In the genomic region with DNA sequence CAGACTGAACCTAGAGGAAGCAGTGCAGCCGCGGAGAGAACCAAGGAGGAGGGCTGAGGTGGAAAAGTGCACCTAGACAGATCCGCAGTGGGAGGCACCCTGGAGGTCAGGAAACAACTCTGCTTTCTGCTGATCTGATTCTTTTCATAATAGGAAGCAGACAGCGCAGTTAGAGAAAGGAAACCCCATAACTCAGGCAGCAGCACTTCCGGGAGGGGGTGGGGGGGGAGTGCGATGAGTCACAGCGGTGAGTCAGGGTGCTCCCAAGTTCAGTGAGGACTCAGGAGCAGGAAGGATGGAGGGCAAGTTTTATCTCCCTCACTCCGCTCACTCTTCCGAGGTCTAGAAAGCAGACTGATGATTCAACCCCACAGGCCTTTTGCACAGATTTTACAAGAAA, we compare ENCODE assay signal across 9 mouse cellular contexts. TPM values are rescaled to one million over a fixed set of nuclear protein-coding genes. Genes with fewer than 3 reads are reported as not detected.
DNase-seq lines count a peak whose midpoint lies in the region; ATAC-seq lines count a peak whose summit lies in the region.
"Had no signal": no experiment of that assay in that cellular context is flagged by ENCODE, and none has a peak within 500 bp of the region (broad histone marks: within the 10 kb centered on the region; RNA-seq: fewer than 3 reads in every experiment).

No protein-coding gene starts in this region.

- no peaks in the 10 kb centered on the region for H3K27me3 ChIP-seq in hindbrain, embryonic 14.5 days (ENCODE audit: control insufficient read depth, insufficient read depth, low read length)

- ATAC-seq in hindbrain, embryonic 14.5 days (ENCODE audit: low FRiP score), result no peak

- H3K4me2 ChIP-seq in hindbrain, embryonic 14.5 days (replicated peaks), result no peak overlapping the region

- H3K9me3 ChIP-seq in hindbrain, embryonic 14.5 days (ENCODE audit: control insufficient read depth, low read length), result no peaks in the 10 kb centered on the region

- no peak overlapping the region for H3K9ac ChIP-seq in hindbrain, embryonic 14.5 days

- intact Hi-C loops in gastrocnemius, postnatal 36 days (cut with DNase I), result no loop called here

- 6% methylated on average over 9 of the region's 9 CpGs for WGBS in large intestine, adult 2 months
- 65% methylated on average over 9 of the region's 9 CpGs for WGBS in hindbrain, embryonic 14.5 days

- peak; percentile 75 for DNase-seq in 3134 (ENCODE audit: extremely low read depth, insufficient read length, low spot score)
- peak; percentile 53 for DNase-seq in MN1 (ENCODE audit: low spot score)
- peak; percentile 42 for DNase-seq in fibroblast of lung, adult 2 months (ENCODE audit: low read depth)
- peak; percentile 56 for DNase-seq in large intestine, adult 2 months (ENCODE audit: low read depth, low spot score)
- peak; percentile 25 for DNase-seq in skeletal muscle tissue, adult 2 months (ENCODE audit: low read depth, low spot score)
- no peak for DNase-seq in hindbrain, embryonic 14.5 days (ENCODE audit: low spot score)
- DNase-seq in gastrocnemius, postnatal 36 days, result no peak
- no peak for DNase-seq in neural tube, embryonic 10.5 days (ENCODE audit: extremely low spot score, low spot score)

- no peak overlapping the region for H3K4me3 ChIP-seq in hindbrain, embryonic 14.5 days (replicated peaks; ENCODE audit: low read length)

- no peak overlapping the region for H3K27ac ChIP-seq in hindbrain, embryonic 14.5 days

- H3K36me3 ChIP-seq in hindbrain, embryonic 14.5 days (replicated peaks; ENCODE audit: control insufficient read depth, insufficient read depth), result peaks cover 11% of the 10 kb centered on the region; the same call in 1 of the 2 replicates

- H3K4me1 ChIP-seq in hindbrain, embryonic 14.5 days (replicated peaks; ENCODE audit: control insufficient read depth, insufficient read depth, low read length), result no peaks in the 10 kb centered on the region

RNA-seq across cellular contexts. Expression of a gene that starts 7.2 kb away (rescaled TPM):
- 11.2 and 23.1 TPM in 2 replicates for polyA plus RNA-seq in large intestine, adult 2 months (2012; rRNA removed)
- 9.6 and 10.8 TPM in 2 replicates for polyA plus RNA-seq in hindbrain, embryonic 14.5 days (2014; fragmentation: Nextera tagmentation; extraction: Ambion mirVana)
- total RNA-seq in gastrocnemius, postnatal 36 days (2021), result 1 to 10 TPM; 6.4 to 6.6 TPM

RNA-seq across cellular contexts. Expression of a gene that starts 56.6 kb away (rescaled TPM):
- not detected in 2 replicates for polyA plus RNA-seq in large intestine, adult 2 months (2012; rRNA removed)
- not detected in 2 replicates for polyA plus RNA-seq in hindbrain, embryonic 14.5 days (2014; fragmentation: Nextera tagmentation; extraction: Ambion mirVana)
- under 1 TPM in 1 of 2 experiments, not detected in 1; 0.31 TPM for total RNA-seq in gastrocnemius, postnatal 36 days (2021)
- polyA plus RNA-seq: cortical plate, adult 2 months had no signal

Comparison
In these comparisons a context has a peak if more than half of its experiments do, and no peak if none do; other contexts are left out.
1. DNase-seq: peak in 3134 (single experiment), MN1 (single experiment), fibroblast of lung, adult 2 months (single experiment), large intestine, adult 2 months (single experiment) and skeletal muscle tissue, adult 2 months (single experiment); none in hindbrain, embryonic 14.5 days (single experiment), gastrocnemius, postnatal 36 days (0 of 2) and neural tube, embryonic 10.5 days (single experiment).